Mouse (Mus musculus) skeletal muscle tissue, adult 2 months (tissue): ENCODE measurements at regions not wholly inside any gene's neighbourhood (a gene's known extent, or its start where the extent isn't known, plus 50 kb on each side); places are given as distances from the start of the nearest gene placed in this dataset.

ENCODE experiments used
- DNase-seq: peaks from one replicate; pipeline ENCODE4 v3.0.0-alpha.2; 2012; ENCODE audit warnings: low read depth, low spot score

DNA sequence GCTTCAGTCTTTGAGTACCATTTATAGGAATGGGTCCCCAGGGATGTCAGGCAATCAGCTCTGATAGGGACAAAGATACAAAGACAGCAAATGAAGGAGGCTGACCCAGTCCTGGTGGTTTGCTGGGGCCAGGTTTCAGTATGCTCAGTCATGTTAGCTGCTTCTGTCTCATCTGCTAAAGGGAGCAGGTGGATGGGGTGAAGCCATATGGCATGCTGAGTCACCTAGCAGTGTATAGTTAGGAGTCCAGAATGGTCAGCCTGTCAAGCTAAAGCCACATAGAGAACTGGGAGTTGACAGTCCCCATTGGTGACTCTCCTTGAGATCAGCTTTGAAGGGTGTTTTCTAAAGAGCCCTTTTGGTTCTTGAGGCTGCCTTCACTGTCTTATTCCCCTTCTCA is 139.4 kb downstream of the Gm15262 start:
- no peak for DNase-seq

DNA sequence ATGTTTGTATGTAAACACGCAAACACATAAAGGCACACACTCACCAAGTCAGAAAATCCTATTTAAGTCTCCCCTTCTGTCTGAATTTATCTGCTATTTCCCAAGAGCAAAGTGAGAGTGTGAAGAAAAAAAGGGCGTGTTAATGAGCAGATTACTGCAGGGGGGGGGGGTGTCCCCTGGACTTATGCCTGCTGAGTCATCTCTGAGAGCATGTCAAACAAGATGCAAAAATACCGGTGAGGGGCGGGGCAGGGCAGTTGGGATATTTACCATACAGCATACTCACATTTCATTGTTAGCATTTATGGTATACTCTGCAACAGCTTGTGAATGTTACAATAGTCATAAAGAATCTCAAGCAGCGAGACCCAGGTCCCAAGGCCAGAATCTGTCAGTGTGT is 140.8 kb downstream of the Gm15262 start:
- DNase-seq: no peak

DNA sequence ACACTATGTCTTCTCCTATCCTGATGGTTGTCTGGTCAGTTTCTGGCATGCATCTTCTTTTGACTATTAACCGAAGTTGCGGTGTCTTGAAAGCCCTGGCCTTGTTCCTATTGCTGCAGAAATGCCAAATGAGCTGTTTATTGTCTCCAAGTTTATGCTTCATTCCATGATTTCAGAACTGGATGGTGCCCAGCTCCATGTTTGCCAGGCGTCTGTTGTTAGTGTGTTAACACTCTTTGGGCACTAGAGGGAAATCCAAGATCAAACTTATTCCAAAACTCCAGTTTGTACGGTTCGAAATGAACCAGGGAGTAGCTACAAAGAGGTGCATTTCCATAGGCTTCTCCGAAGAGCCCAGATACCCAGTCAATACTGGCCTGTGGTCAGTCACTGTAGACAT is 148.1 kb downstream of the Gm15262 start:
- peak; percentile 4 for DNase-seq
